In genomic region chr7:76371269-76371668, GRCm38 (mm10) we compare ENCODE assay signal across 19 mouse cellular contexts.
"Had no signal": no experiment of that assay in that cellular context is flagged by ENCODE, and none has a peak within 500 bp of the region (broad histone marks: within the 10 kb centered on the region; RNA-seq: fewer than 3 reads in every experiment).

No protein-coding gene starts in this region.

- DNase-seq: liver, postnatal 0 days; lung, adult 2 months; lung, postnatal 14 days; lung, postnatal 36 days; right cerebral cortex, postnatal 25 days; right cerebral cortex, postnatal 4 days; thymus, adult 2 months; thymus, postnatal 25 days; thymus, postnatal 4 days had no signal

- H3K36me3 ChIP-seq: liver, embryonic 15.5 days; lung, embryonic 15.5 days; midbrain, embryonic 13.5 days; midbrain, embryonic 15.5 days; neural tube, embryonic 12.5 days; stomach, embryonic 15.5 days had no signal

- H3K4me2 ChIP-seq: liver, embryonic 15.5 days; lung, embryonic 15.5 days; midbrain, embryonic 13.5 days; midbrain, embryonic 15.5 days; neural tube, embryonic 12.5 days; stomach, embryonic 15.5 days had no signal

- H3K27ac ChIP-seq: liver, embryonic 15.5 days; lung, embryonic 15.5 days; macrophage; midbrain, embryonic 13.5 days; midbrain, embryonic 15.5 days; neural tube, embryonic 12.5 days; stomach, embryonic 15.5 days; stomach, postnatal 0 days had no signal

- H3K4me3 ChIP-seq: liver, embryonic 15.5 days; lung, embryonic 15.5 days; megakaryocyte, embryonic 14.5 days; midbrain, embryonic 13.5 days; midbrain, embryonic 15.5 days; neural tube, embryonic 12.5 days; stomach, embryonic 15.5 days had no signal

- H3K27me3 ChIP-seq: liver, embryonic 15.5 days; lung, embryonic 15.5 days; megakaryocyte, embryonic 14.5 days; midbrain, embryonic 13.5 days; midbrain, embryonic 15.5 days; neural tube, embryonic 12.5 days; stomach, embryonic 15.5 days had no signal

- H3K9me3 ChIP-seq: liver, embryonic 15.5 days; lung, embryonic 15.5 days; megakaryocyte, embryonic 14.5 days; midbrain, embryonic 13.5 days; midbrain, embryonic 15.5 days; neural tube, embryonic 12.5 days; stomach, embryonic 15.5 days had no signal

- ATAC-seq: liver, postnatal 0 days; lung, postnatal 0 days; midbrain, embryonic 13.5 days; midbrain, embryonic 15.5 days had no signal

- H3K4me1 ChIP-seq: liver, embryonic 15.5 days; lung, embryonic 15.5 days; megakaryocyte, embryonic 14.5 days; midbrain, embryonic 13.5 days; midbrain, embryonic 15.5 days; neural tube, embryonic 12.5 days; stomach, embryonic 15.5 days had no signal

- H3K9ac ChIP-seq: liver, embryonic 15.5 days; liver, postnatal 0 days; lung, embryonic 15.5 days; midbrain, embryonic 13.5 days; midbrain, embryonic 15.5 days; neural tube, embryonic 12.5 days; stomach, embryonic 15.5 days had no signal
